Mouse (Mus musculus) liver, postnatal 0 days (tissue): Measurements from ENCODE around the gene Mex3a. TPM values are rescaled to one million over a fixed set of nuclear protein-coding genes. Genes with fewer than 3 reads are reported as not detected.
A peak's percentile ranks its signal among the peaks of the same experiment; 100 is the strongest.

Experiments used
- ATAC-seq: fragments of 200-750 bp; cut with Nextera tagmentation; 2 replicates; pipeline ENCODE4 v1.8.0; 2017; ENCODE audit warnings: mild to moderate bottlenecking, moderate library complexity
- DNase-seq: peaks from one replicate; pipeline ENCODE4 v3.0.0-alpha.2; 2016
- H3K27ac ChIP-seq: fragments of 300-500 bp; sonication (generic); 2 replicates; pipeline ENCODE4 v1.5.1; 2014; ENCODE audit warnings: antibody characterized with exemption, moderate library complexity, mild to moderate bottlenecking, low read depth
- H3K27me3 ChIP-seq: fragments of 300-500 bp; sonication (generic); 2 replicates; pipeline ENCODE4 v1.6.1; 2014; ENCODE audit warnings: low read length, control low read depth, mixed read lengths; ENCODE audit not compliant: insufficient read depth
- H3K36me3 ChIP-seq: fragments of 300-500 bp; sonication (generic); replicated peaks from 2 replicates; pipeline ENCODE4 v1.6.1; 2014; ENCODE audit warnings: mild to moderate bottlenecking, control low read depth, low read length, moderate library complexity, mixed read lengths; ENCODE audit not compliant: insufficient read depth
- H3K4me1 ChIP-seq: fragments of 300-500 bp; sonication (generic); 2 replicates; pipeline ENCODE4 v1.6.1; 2014; ENCODE audit warnings: antibody characterized with exemption, mild to moderate bottlenecking, control low read depth; ENCODE audit not compliant: insufficient read depth
- H3K4me2 ChIP-seq: fragments of 300-500 bp; sonication (generic); 2 replicates; pipeline ENCODE4 v1.6.1; 2014; ENCODE audit warnings: low read depth, mild to moderate bottlenecking, low read length, moderate library complexity, mixed read lengths
- H3K4me3 ChIP-seq: fragments of 300-500 bp; sonication (generic); 2 replicates; pipeline ENCODE4 v1.5.1; 2014; ENCODE audit warnings: low read depth, low read length
- H3K9ac ChIP-seq: fragments of 300-500 bp; sonication (generic); replicated peaks from 2 replicates; pipeline ENCODE4 v1.6.1; 2014; ENCODE audit warnings: mild to moderate bottlenecking, moderate library complexity
- H3K9me3 ChIP-seq: fragments of 300-500 bp; sonication (generic); 2 replicates; pipeline ENCODE4 v1.6.1; 2016; ENCODE audit warnings: mild to moderate bottlenecking, control low read depth, low read length, mixed read lengths
- CTCF ChIP-seq: sonication (generic); IDR thresholded peaks from 2 replicates; pipeline ENCODE4 v1.5.1; 2016; ENCODE audit warnings: antibody characterized with exemption, low read depth
- EP300 ChIP-seq: IDR thresholded peaks from 2 replicates; pipeline ENCODE4 v1.6.1; 2016; ENCODE audit warnings: antibody characterized with exemption, low read depth, mild to moderate bottlenecking
- WGBS: fragments of 180-500 bp; shearing (Covaris S2); extraction: QIAGEN DNeasy Blood & Tissue Kit; methylation state at CpG from one replicate; pipeline ENCODE4 v1.1.7; 2014; ENCODE audit not compliant: insufficient replicate concordance; 5-methylcytosine and 5-hydroxymethylcytosine counted together
- polyA plus RNA-seq: library from polyadenylated mRNA; unstranded; fragments of >200 nt; fragmentation: Nextera tagmentation; extraction: Ambion mirVana; gene quantifications from 2 replicates; pipeline ENCODE4 v1.2.1, GENCODE M21; 2015

The Mex3a gene
- polyA plus RNA-seq, 1 experiment from 2014 or later = 0.51 TPM

GRCm38 (mm10) chr3:88552676-88553524 is 20.7 kb downstream of the Mex3a start, which contains the start of gene Lamtor2:
Lamtor2 (minus strand) TSS chr3:88553074.
- Histone ChIP-seq H3K27me3 (no peaks in the 10 kb centered on the region), H3K4me2 (peak within 1 kb of the TSS; percentile 98), H3K9ac (peak within 1 kb of the TSS; percentile 92), H3K9me3 (no peaks in the 10 kb centered on the region), H3K4me3 (peak within 1 kb of the TSS; percentile 84), H3K36me3 (peaks cover 17% of the 10 kb centered on the region), H3K4me1 (peaks cover 19% of the 10 kb centered on the region), H3K27ac (peak within 1 kb of the TSS; percentile 98)
- peak; percentile 97 for DNase-seq
- ATAC-seq = peak; percentile 87
- under 1% methylated on average over 47 of the region's 48 CpGs for WGBS
- TF ChIP-seq EP300 (no peak), CTCF (no peak; the same call in 1 of the 2 replicates)

- H3K4me3 ChIP-seq = peak within 1 kb of the TSS; percentile 84
- ATAC-seq (peak; percentile 85), DNase-seq (peak; percentile 94)
- H3K36me3 ChIP-seq = peaks cover 22% of the 10 kb centered on the region
- WGBS = 2% methylated on average over 31 of the region's 37 CpGs
- peak within 1 kb of the TSS; percentile 98 for H3K4me2 ChIP-seq
- peak within 1 kb of the TSS; percentile 98 for H3K27ac ChIP-seq
- no peaks in the 10 kb centered on the region for H3K27me3 ChIP-seq
- H3K4me1 ChIP-seq = peaks cover 19% of the 10 kb centered on the region
- H3K9me3 ChIP-seq = no peaks in the 10 kb centered on the region
- H3K9ac ChIP-seq = peak within 1 kb of the TSS; percentile 92
- no peak for TF ChIP-seq EP300
- peak; percentile 76 for TF ChIP-seq CTCF
These were observed 21.3 kb downstream of the Mex3a start, which contains the start of gene Ubqln4 for GRCm38 (mm10) chr3:88553525-88553879. Ubqln4 (plus strand) TSS chr3:88553758.

GRCm38 (mm10) chr3:88553880-88554586 is 21.8 kb downstream of the Mex3a start:
- peak; percentile 7 for ATAC-seq
- H3K27me3 ChIP-seq = no peaks in the 10 kb centered on the region
- TF ChIP-seq CTCF (peak; percentile 41; the same call in 1 of the 2 replicates), EP300 (no peak)
- under 1% methylated on average over 37 of the region's 41 CpGs for WGBS
- H3K9me3 ChIP-seq = no peaks in the 10 kb centered on the region
- H3K4me2 ChIP-seq = peak overlapping the region; percentile 98
- peak overlapping the region; percentile 92 for H3K9ac ChIP-seq
- H3K36me3 ChIP-seq = peaks cover 22% of the 10 kb centered on the region
- H3K4me1 ChIP-seq = peaks cover 19% of the 10 kb centered on the region
- H3K27ac ChIP-seq = peak overlapping the region; percentile 98
- H3K4me3 ChIP-seq = peak overlapping the region; percentile 84
- DNase-seq = no peak

GRCm38 (mm10) chr3:88555069-88555605 is 22.9 kb downstream of the Mex3a start:
- no peak overlapping the region for H3K27ac ChIP-seq
- ATAC-seq (no peak), DNase-seq (no peak)
- H3K4me2 ChIP-seq = no peak overlapping the region
- peaks cover 19% of the 10 kb centered on the region for H3K4me1 ChIP-seq
- no peaks in the 10 kb centered on the region for H3K27me3 ChIP-seq
- H3K9ac ChIP-seq = peak overlapping the region; percentile 92
- no peak overlapping the region for H3K4me3 ChIP-seq
- WGBS = 95% methylated on average over 5 of the region's 5 CpGs
- TF ChIP-seq CTCF (no peak), EP300 (no peak)
- H3K9me3 ChIP-seq = no peaks in the 10 kb centered on the region
- peaks cover 32% of the 10 kb centered on the region for H3K36me3 ChIP-seq

- Histone ChIP-seq H3K4me2 (no peak overlapping the region), H3K27me3 (no peaks in the 10 kb centered on the region), H3K4me3 (no peak overlapping the region), H3K27ac (no peak overlapping the region), H3K9ac (no peak overlapping the region), H3K36me3 (peaks cover 37% of the 10 kb centered on the region), H3K9me3 (no peaks in the 10 kb centered on the region), H3K4me1 (peaks cover 19% of the 10 kb centered on the region)
- 93% methylated on average over 6 of the region's 6 CpGs for WGBS
- ATAC-seq (no peak), DNase-seq (no peak)
- TF ChIP-seq CTCF (no peak), EP300 (no peak)
These were observed 23.5 kb downstream of the Mex3a start for GRCm38 (mm10) chr3:88555731-88556130.

- DNase-seq (no peak), ATAC-seq (no peak)
- Histone ChIP-seq H3K27ac (no peak overlapping the region), H3K4me3 (no peak overlapping the region), H3K4me1 (peaks cover 11% of the 10 kb centered on the region), H3K27me3 (no peaks in the 10 kb centered on the region), H3K36me3 (peaks cover 45% of the 10 kb centered on the region), H3K9ac (no peak overlapping the region), H3K9me3 (no peaks in the 10 kb centered on the region), H3K4me2 (no peak overlapping the region)
- WGBS = 91% methylated on average over 8 of the region's 8 CpGs
- TF ChIP-seq CTCF (no peak), EP300 (no peak)
These were observed 24.4 kb downstream of the Mex3a start for GRCm38 (mm10) chr3:88556616-88557015.
